Mouse (Mus musculus) liver, embryonic 11.5 days (tissue): ENCODE data around the gene Umodl1. TPM values are rescaled to one million over a fixed set of nuclear protein-coding genes. Genes with fewer than 3 reads are reported as not detected.

Experiments used
- ATAC-seq: fragments of 200-750 bp; cut with Nextera tagmentation; replicated peaks from 2 replicates; pipeline ENCODE4 v1.8.0; 2017; ENCODE audit warnings: moderate number of reproducible peaks, mild to moderate bottlenecking, moderate TSS enrichment, moderate library complexity; ENCODE audit not compliant: low FRiP score
- DNase-seq: peaks from one replicate; pipeline ENCODE4 v3.0.0-alpha.2; 2017; ENCODE audit warnings: low spot score
- H3K27ac ChIP-seq: fragments of 300-500 bp; sonication (generic); 2 replicates; pipeline ENCODE4 v1.5.1; 2014; ENCODE audit warnings: mild to moderate bottlenecking, low read depth, low read length, control low read depth
- H3K27me3 ChIP-seq: fragments of 300-500 bp; sonication (generic); replicated peaks from 2 replicates; pipeline ENCODE4 v1.6.1; 2014; ENCODE audit warnings: low read length, mixed read lengths; ENCODE audit not compliant: control insufficient read depth, insufficient read depth
- H3K36me3 ChIP-seq: fragments of 300-500 bp; sonication (generic); 2 replicates; pipeline ENCODE4 v1.6.1; 2014; ENCODE audit warnings: mild to moderate bottlenecking, low read length, moderate library complexity, mixed read lengths; ENCODE audit not compliant: control insufficient read depth, insufficient read depth
- H3K4me1 ChIP-seq: fragments of 300-500 bp; sonication (generic); replicated peaks from 2 replicates; pipeline ENCODE4 v1.6.1; 2014; ENCODE audit warnings: low read length, mixed read lengths; ENCODE audit not compliant: control insufficient read depth, insufficient read depth
- H3K4me2 ChIP-seq: fragments of 300-500 bp; sonication (generic); 2 replicates; pipeline ENCODE4 v1.6.1; 2014; ENCODE audit warnings: mild to moderate bottlenecking, control low read depth, moderate library complexity
- H3K4me3 ChIP-seq: fragments of 300-500 bp; sonication (generic); 2 replicates; pipeline ENCODE4 v1.5.1; 2014; ENCODE audit warnings: low read depth, low read length, control low read depth
- H3K9ac ChIP-seq: fragments of 300-500 bp; sonication (generic); 2 replicates; pipeline ENCODE4 v1.6.1; 2014; ENCODE audit warnings: low read depth, low read length, control low read depth
- H3K9me3 ChIP-seq: fragments of 300-500 bp; sonication (generic); 2 replicates; pipeline ENCODE4 v1.6.1; 2016; ENCODE audit warnings: low read length, inconsistent platforms, mixed read lengths; ENCODE audit not compliant: control insufficient read depth
- WGBS: fragments of 180-500 bp; shearing (Covaris S2); extraction: QIAGEN DNeasy Blood & Tissue Kit; methylation state at CpG from one replicate; pipeline ENCODE4 v1.1.7; 2014; 5-methylcytosine and 5-hydroxymethylcytosine counted together
- polyA plus RNA-seq: library from polyadenylated mRNA; unstranded; fragments of >200 nt; fragmentation: Nextera tagmentation; extraction: Ambion mirVana; gene quantifications from 2 replicates; pipeline ENCODE4 v1.2.1, GENCODE M21; 2014

The Umodl1 gene
- polyA plus RNA-seq, 1 experiment from 2014 or later = not detected

GRCm38 (mm10) chr17:31036168-31036876, 81.9 kb downstream of the Umodl1 start:
- Histone ChIP-seq H3K27me3 (no peaks in the 10 kb centered on the region), H3K9me3 (no peaks in the 10 kb centered on the region; the same call in 1 of the 2 replicates), H3K27ac (no peak overlapping the region), H3K4me1 (peaks cover 19% of the 10 kb centered on the region), H3K4me2 (no peak overlapping the region), H3K36me3 (no peaks in the 10 kb centered on the region), H3K4me3 (no peak overlapping the region), H3K9ac (no peak overlapping the region)
- WGBS = 85% methylated on average over 22 of the region's 22 CpGs
- no peak for DNase-seq
- no peak for ATAC-seq

GRCm38 (mm10) chr17:31037331-31037730, 82.9 kb downstream of the Umodl1 start:
- H3K9ac ChIP-seq = no peak overlapping the region; the same call in 1 of the 2 replicates
- no peak overlapping the region for H3K4me2 ChIP-seq
- DNase-seq = no peak
- H3K27ac ChIP-seq = no peak overlapping the region
- no peak for ATAC-seq
- no peaks in the 10 kb centered on the region for H3K36me3 ChIP-seq
- no peak overlapping the region for H3K4me3 ChIP-seq
- H3K27me3 ChIP-seq = no peaks in the 10 kb centered on the region
- WGBS = 78% methylated on average over 8 of the region's 8 CpGs
- peaks cover 19% of the 10 kb centered on the region for H3K4me1 ChIP-seq
- H3K9me3 ChIP-seq = no peaks in the 10 kb centered on the region

GRCm38 (mm10) chr17:31038381-31038780, 83.9 kb downstream of the Umodl1 start:
- Histone ChIP-seq H3K27ac (no peak overlapping the region), H3K9ac (no peak overlapping the region), H3K27me3 (no peaks in the 10 kb centered on the region), H3K36me3 (no peaks in the 10 kb centered on the region), H3K4me3 (no peak overlapping the region), H3K9me3 (no peaks in the 10 kb centered on the region), H3K4me2 (no peak overlapping the region), H3K4me1 (peaks cover 16% of the 10 kb centered on the region)
- DNase-seq (no peak), ATAC-seq (no peak)
- 77% methylated on average over 4 of the region's 4 CpGs for WGBS

- Histone ChIP-seq H3K9me3 (no peaks in the 10 kb centered on the region), H3K9ac (no peak overlapping the region), H3K27me3 (no peaks in the 10 kb centered on the region; the same call in 1 of the 2 replicates), H3K4me2 (no peak overlapping the region), H3K36me3 (no peaks in the 10 kb centered on the region), H3K4me3 (no peak overlapping the region), H3K4me1 (peaks cover 7% of the 10 kb centered on the region), H3K27ac (no peak overlapping the region)
- ATAC-seq (no peak), DNase-seq (no peak)
- 47% methylated on average over 7 of the region's 7 CpGs for WGBS
Observed at GRCm38 (mm10) chr17:31039626-31040025, 85.2 kb downstream of the Umodl1 start.

DNA sequence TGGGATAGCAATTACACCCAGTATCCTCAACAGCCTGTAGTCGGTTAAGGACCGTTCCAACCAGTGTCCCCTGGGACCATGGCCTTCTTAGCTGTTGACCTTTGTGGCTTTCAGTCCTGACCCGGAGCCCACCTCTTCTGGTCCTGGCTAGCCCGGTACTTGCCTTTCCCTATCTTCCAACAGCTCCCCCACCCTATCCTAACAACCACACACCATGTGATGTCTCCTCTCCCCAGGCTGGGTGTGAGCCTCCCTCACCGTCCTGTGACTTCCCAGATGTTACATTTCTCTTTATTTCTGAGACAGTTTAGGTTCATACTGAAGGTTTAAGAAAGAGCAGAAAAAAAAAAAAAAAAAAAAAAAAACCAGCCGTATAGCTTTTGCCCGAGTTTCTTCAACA, 86.0 kb downstream of the Umodl1 start:
- Histone ChIP-seq H3K4me1 (peaks cover 6% of the 10 kb centered on the region; the same call in 1 of the 2 replicates), H3K36me3 (no peaks in the 10 kb centered on the region), H3K9ac (no peak overlapping the region), H3K27ac (no peak overlapping the region), H3K27me3 (no peaks in the 10 kb centered on the region; the same call in 1 of the 2 replicates), H3K4me2 (no peak overlapping the region), H3K4me3 (no peak overlapping the region), H3K9me3 (no peaks in the 10 kb centered on the region)
- no peak for DNase-seq
- no peak for ATAC-seq
- 69% methylated on average over 7 of the region's 7 CpGs for WGBS

DNA sequence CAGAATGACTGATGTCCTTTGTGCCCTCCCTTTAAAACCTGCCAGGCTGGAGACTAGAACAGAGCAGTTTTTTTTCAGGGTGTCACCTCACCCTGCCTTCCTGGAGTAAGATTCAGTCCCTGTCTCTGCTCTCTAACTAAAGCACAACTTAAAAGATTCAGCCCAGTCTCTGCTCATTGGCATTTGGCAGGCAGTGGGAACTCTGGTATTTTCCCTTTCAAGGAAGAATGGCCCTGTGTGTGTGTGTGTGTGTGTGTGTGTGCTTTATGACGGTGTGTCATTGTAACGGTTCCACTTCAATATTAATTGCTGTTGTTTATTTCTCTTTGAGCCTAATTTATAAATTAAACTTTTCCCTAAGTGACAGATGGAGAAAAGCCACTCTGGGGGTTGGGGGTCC, 88.3 kb downstream of the Umodl1 start:
- DNase-seq (no peak), ATAC-seq (no peak)
- no peak overlapping the region for H3K4me3 ChIP-seq
- WGBS = 83% methylated on average over 2 of the region's 2 CpGs
- no peak overlapping the region for H3K4me2 ChIP-seq
- H3K9ac ChIP-seq = no peak overlapping the region
- peaks cover 4% of the 10 kb centered on the region; the same call in 1 of the 2 replicates for H3K4me1 ChIP-seq
- no peaks in the 10 kb centered on the region for H3K36me3 ChIP-seq
- H3K9me3 ChIP-seq = no peaks in the 10 kb centered on the region
- H3K27me3 ChIP-seq = no peaks in the 10 kb centered on the region; the same call in 1 of the 2 replicates
- H3K27ac ChIP-seq = no peak overlapping the region

DNA sequence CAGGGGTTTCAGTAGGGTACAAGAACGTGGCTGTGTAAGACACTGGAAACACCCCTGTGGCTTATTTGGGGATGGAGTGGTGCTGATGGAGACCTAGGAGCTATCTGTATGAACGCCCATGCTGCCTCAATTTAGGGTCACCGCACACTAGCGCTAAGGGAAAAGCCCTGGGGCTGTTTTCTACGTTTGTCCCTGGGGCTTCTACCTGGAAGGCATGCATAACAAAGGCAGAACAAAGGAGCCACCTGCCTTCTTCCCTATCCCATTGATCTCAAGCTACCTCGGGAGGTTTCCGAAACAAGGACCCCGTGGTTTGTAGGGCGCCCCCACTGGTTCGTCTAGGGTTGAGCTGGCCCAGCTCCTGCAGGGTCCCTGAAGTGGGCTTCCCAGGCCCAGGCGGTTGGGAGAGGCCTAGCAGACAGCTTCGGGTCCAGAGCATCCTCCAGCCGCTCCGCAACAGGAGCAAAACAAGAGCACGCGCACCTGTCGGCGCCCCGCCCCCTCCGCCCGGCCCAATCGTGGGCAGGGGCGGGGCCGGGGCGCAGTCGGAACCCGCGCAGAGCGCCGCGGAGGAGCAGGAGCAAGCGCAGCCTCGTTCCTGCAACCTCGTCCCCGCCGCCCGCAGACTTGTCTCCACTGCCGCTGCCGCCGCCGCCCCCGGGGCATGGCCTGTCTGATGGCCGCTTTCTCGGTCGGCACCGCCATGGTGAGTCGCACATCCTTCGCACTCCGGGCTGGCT, 102.9 kb downstream of the Umodl1 start, which contains the start of gene Abcg1:
TSS of gene Abcg1 (plus strand) at position 525 of the 740 bp plus-strand sequence.
- Histone ChIP-seq H3K4me2 (peak within 1 kb of the TSS; percentile 90), H3K4me1 (peaks cover 38% of the 10 kb centered on the region), H3K9ac (peak within 1 kb of the TSS; percentile 13; the same call in 1 of the 2 replicates), H3K27ac (no peak within 1 kb of the TSS), H3K4me3 (peak within 1 kb of the TSS; percentile 57), H3K27me3 (peaks cover 23% of the 10 kb centered on the region), H3K36me3 (no peaks in the 10 kb centered on the region), H3K9me3 (peaks cover 7% of the 10 kb centered on the region)
- ATAC-seq (peak; percentile 56), DNase-seq (peak; percentile 73)
- whole genome bisulfite sequencing = 4% methylated on average over 48 of the region's 49 CpGs

GRCm38 (mm10) chr17:31057891-31058744, 103.7 kb downstream of the Umodl1 start:
- peak overlapping the region; percentile 13; the same call in 1 of the 2 replicates for H3K9ac ChIP-seq
- 1% methylated on average over 31 of the region's 31 CpGs for WGBS
- ATAC-seq = no peak

More at GRCm38 (mm10) chr17:31057891-31058744, 103.7 kb downstream of the Umodl1 start:
- Histone ChIP-seq H3K9me3 (peaks cover 6% of the 10 kb centered on the region), H3K36me3 (no peaks in the 10 kb centered on the region), H3K4me2 (peak overlapping the region; percentile 90), H3K27me3 (peaks cover 23% of the 10 kb centered on the region), H3K4me3 (peak overlapping the region; percentile 57), H3K27ac (no peak overlapping the region), H3K4me1 (peaks cover 38% of the 10 kb centered on the region)
- no peak for DNase-seq
